Mouse (Mus musculus) small intestine, adult 2 months (tissue): ENCODE measurements around the gene Shroom2. TPM values are rescaled to one million over a fixed set of nuclear protein-coding genes. Genes with fewer than 3 reads are reported as not detected.

Source experiments
- H3K27ac ChIP-seq: fragments of 200-500 bp; 2 replicates; pipeline ENCODE4 v1.5.1; 2012; ENCODE audit warnings: low read depth, low read length, control low read depth, inconsistent platforms; ENCODE audit not compliant: insufficient read depth
- H3K27me3 ChIP-seq: fragments of 200-500 bp; 2 replicates; pipeline ENCODE4 v1.6.1; 2012; ENCODE audit warnings: mild to moderate bottlenecking, moderate library complexity, low read length, inconsistent platforms; ENCODE audit not compliant: control insufficient read depth, insufficient read depth
- H3K36me3 ChIP-seq: fragments of 200-500 bp; 2 replicates; pipeline ENCODE4 v1.6.1; 2012; ENCODE audit warnings: mild to moderate bottlenecking, low read length, control low read depth, inconsistent platforms; ENCODE audit not compliant: control insufficient read depth, insufficient read depth
- H3K4me1 ChIP-seq: fragments of 200-500 bp; 2 replicates; pipeline ENCODE4 v1.6.1; 2012; ENCODE audit warnings: low read length, inconsistent platforms, mixed read lengths; ENCODE audit not compliant: control insufficient read depth, insufficient read depth, insufficient read length
- H3K4me3 ChIP-seq: fragments of 200-500 bp; 2 replicates; pipeline ENCODE4 v1.5.1; 2012; ENCODE audit warnings: low read depth, mild to moderate bottlenecking, control low read depth, inconsistent platforms, low read length, moderate library complexity
- CTCF ChIP-seq: fragments of 200-500 bp; IDR thresholded peaks from 2 replicates; pipeline ENCODE4 v1.5.1; 2012; ENCODE audit warnings: low read depth, mild to moderate bottlenecking, control low read depth, inconsistent platforms, low read length, moderate library complexity, mixed read lengths; ENCODE audit not compliant: insufficient replicate concordance, insufficient read length; ENCODE audit errors: extremely low read depth
- POLR2A ChIP-seq: fragments of 200-500 bp; IDR thresholded peaks from 2 replicates; pipeline ENCODE4 v1.6.1; 2012; ENCODE audit warnings: low read depth, mild to moderate bottlenecking, control low read depth, inconsistent platforms, low read length, moderate library complexity
- WGBS: fragments of 180-500 bp; shearing (Covaris S2); methylation state at CpG from one replicate; pipeline ENCODE4 v1.1.7; 2018; 5-methylcytosine and 5-hydroxymethylcytosine counted together
- polyA plus RNA-seq: library from polyadenylated mRNA; depleted of rRNA; stranded (reverse); fragments of >200 nt; gene quantifications from 2 replicates; pipeline ENCODE4 v1.2.3, GENCODE M21; 2012

Gene Shroom2
- polyA plus RNA-seq, 1 experiment = 2.6 TPM

- no peak for TF ChIP-seq CTCF
- TF ChIP-seq POLR2A = no peak
- Histone ChIP-seq H3K4me3 (no peak overlapping the region), H3K36me3 (peaks cover 8% of the 10 kb centered on the region; the same call in 1 of the 2 replicates), H3K27me3 (no peaks in the 10 kb centered on the region), H3K27ac (no peak overlapping the region), H3K4me1 (no peaks in the 10 kb centered on the region)
- 66% methylated on average over 8 of the region's 8 CpGs for whole genome bisulfite sequencing
These were observed 113.3 kb downstream of the Shroom2 start for GRCm38 (mm10) chrX:152655796-152656608.

- no peak for TF ChIP-seq CTCF
- TF ChIP-seq POLR2A = no peak
- no peaks in the 10 kb centered on the region for H3K27me3 ChIP-seq
- no peak overlapping the region for H3K4me3 ChIP-seq
- H3K27ac ChIP-seq = no peak overlapping the region
- 89% methylated on average over 2 of the region's 2 CpGs for WGBS
- no peaks in the 10 kb centered on the region for H3K36me3 ChIP-seq
- H3K4me1 ChIP-seq = no peaks in the 10 kb centered on the region
These were observed 116.6 kb downstream of the Shroom2 start for GRCm38 (mm10) chrX:152652676-152653075.

- no peaks in the 10 kb centered on the region for H3K4me1 ChIP-seq
- WGBS = 51% methylated on average over 4 of the region's 4 CpGs
- no peak overlapping the region for H3K27ac ChIP-seq
These were observed 124.4 kb downstream of the Shroom2 start for GRCm38 (mm10) chrX:152644827-152645226.

GRCm38 (mm10) chrX:152643679-152644638 is 125.3 kb downstream of the Shroom2 start:
- 61% methylated on average over 11 of the region's 11 CpGs for WGBS
- Histone ChIP-seq H3K27ac (no peak overlapping the region), H3K36me3 (no peaks in the 10 kb centered on the region), H3K27me3 (no peaks in the 10 kb centered on the region), H3K4me1 (no peaks in the 10 kb centered on the region), H3K4me3 (no peak overlapping the region)
- no peak for TF ChIP-seq CTCF
- no peak for TF ChIP-seq POLR2A

More at GRCm38 (mm10) chrX:152644827-152645226, 124.4 kb downstream of the Shroom2 start:
- Histone ChIP-seq H3K4me3 (no peak overlapping the region), H3K36me3 (no peaks in the 10 kb centered on the region), H3K27me3 (no peaks in the 10 kb centered on the region)
- no peak for TF ChIP-seq CTCF

GRCm38 (mm10) chrX:152643201-152643600 is 126.1 kb downstream of the Shroom2 start:
- Histone ChIP-seq H3K36me3 (no peaks in the 10 kb centered on the region), H3K4me3 (no peak overlapping the region), H3K27me3 (no peaks in the 10 kb centered on the region), H3K27ac (no peak overlapping the region), H3K4me1 (no peaks in the 10 kb centered on the region)
- TF ChIP-seq POLR2A (no peak), CTCF (no peak)

DNA sequence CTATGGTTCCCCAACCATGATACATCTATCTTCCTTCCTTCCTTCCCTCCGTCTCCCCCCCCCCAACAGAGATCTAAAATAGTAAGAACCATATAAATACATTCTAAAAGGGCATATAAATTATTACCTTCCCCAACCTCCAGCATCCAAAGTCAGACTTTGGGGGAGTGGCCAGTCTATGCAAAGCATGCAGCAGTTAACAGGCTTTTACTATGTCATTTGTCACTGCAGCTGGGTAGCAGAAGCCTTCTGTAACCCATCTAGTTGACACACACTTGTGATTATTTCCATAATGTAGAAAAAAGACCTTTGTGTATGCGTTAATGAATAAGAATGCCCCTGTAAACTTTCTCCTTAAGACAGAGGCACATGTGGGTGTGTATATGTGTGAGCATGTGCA is 126.6 kb downstream of the Shroom2 start:
- WGBS = 78% methylated on average over 2 of the region's 2 CpGs
- no peak overlapping the region for H3K27ac ChIP-seq
- H3K4me3 ChIP-seq = no peak overlapping the region
- no peaks in the 10 kb centered on the region for H3K27me3 ChIP-seq
- H3K4me1 ChIP-seq = no peaks in the 10 kb centered on the region
- no peak for TF ChIP-seq POLR2A
- no peak for TF ChIP-seq CTCF
- H3K36me3 ChIP-seq = no peaks in the 10 kb centered on the region

- no peaks in the 10 kb centered on the region for H3K36me3 ChIP-seq
- no peaks in the 10 kb centered on the region for H3K4me1 ChIP-seq
- no peak overlapping the region for H3K4me3 ChIP-seq
- H3K27me3 ChIP-seq = no peaks in the 10 kb centered on the region
- H3K27ac ChIP-seq = no peak overlapping the region
- TF ChIP-seq POLR2A = no peak
- TF ChIP-seq CTCF = no peak
- WGBS = 87% methylated on average over 12 of the region's 12 CpGs
These were observed 133.9 kb downstream of the Shroom2 start for GRCm38 (mm10) chrX:152635397-152635796.
